Mouse (Mus musculus) gastrocnemius, adult 8-10 months (tissue): Measurements from ENCODE around the gene Tmem19. TPM values are rescaled to one million over a fixed set of nuclear protein-coding genes. Genes with fewer than 3 reads are reported as not detected.

Experiments used
- DNase-seq, 2 experiments: peaks; one replicate each; pipeline ENCODE4 v3.0.0; 2022; ENCODE audit warnings: low spot score in 2 of 2
- total RNA-seq, 4 experiments: library from RNA; stranded (reverse); gene quantifications; 2 replicates each; pipeline ENCODE4 v1.2.4; 2022

The Tmem19 gene
- total RNA-seq: 10 to 100 TPM; 12.2 to 22.6 (median 14.9) TPM

GRCm38 (mm10) chr10:115361840-115362622 is at the start of gene Tmem19:
TSS of gene Tmem19 (minus strand) at chr10:115362501.
- peak; percentile 87 to 93 for DNase-seq

GRCm38 (mm10) chr10:115406393-115406792 is 44.1 kb upstream of the Tmem19 start:
- DNase-seq: peak; percentile 6 to 13

GRCm38 (mm10) chr10:115391896-115392295 is 29.6 kb upstream of the Tmem19 start:
- no peak for DNase-seq

GRCm38 (mm10) chr10:115391076-115391475 is 28.8 kb upstream of the Tmem19 start:
- no peak for DNase-seq

GRCm38 (mm10) chr10:115387891-115388290 is 25.6 kb upstream of the Tmem19 start:
- DNase-seq: no peak

GRCm38 (mm10) chr10:115385018-115386002 is 23.0 kb upstream of the Tmem19 start:
- peak; percentile 27 to 36 for DNase-seq

GRCm38 (mm10) chr10:115384221-115385017 is 22.1 kb upstream of the Tmem19 start, which contains the start of the genes Thap2 and Zfc3h1:
TSS of gene Thap2 (minus strand) at chr10:115384443.
TSS of gene Zfc3h1 (plus strand) at chr10:115384959.
- DNase-seq: peak; percentile 96 to 97

- no peak for DNase-seq
These were observed 21.4 kb upstream of the Tmem19 start for GRCm38 (mm10) chr10:115383644-115384220.

- no peak for DNase-seq
These were observed 20.7 kb upstream of the Tmem19 start for GRCm38 (mm10) chr10:115382846-115383643.

GRCm38 (mm10) chr10:115381506-115382084 is 19.3 kb upstream of the Tmem19 start:
- no peak for DNase-seq

GRCm38 (mm10) chr10:115363151-115363550 is 850 bp upstream of the Tmem19 start:
- no peak for DNase-seq

- no peak for DNase-seq
These were observed 293 bp upstream of the Tmem19 start for GRCm38 (mm10) chr10:115362623-115362964.

GRCm38 (mm10) chr10:115359066-115359465 is 3.2 kb downstream of the Tmem19 start:
- no peak for DNase-seq

- DNase-seq: no peak
These were observed 3.9 kb downstream of the Tmem19 start for GRCm38 (mm10) chr10:115358216-115358919.

GRCm38 (mm10) chr10:115356106-115356505 is 6.2 kb downstream of the Tmem19 start:
- no peak for DNase-seq

GRCm38 (mm10) chr10:115355016-115355415 is 7.3 kb downstream of the Tmem19 start:
- DNase-seq: no peak

GRCm38 (mm10) chr10:115354553-115354952 is 7.7 kb downstream of the Tmem19 start:
- no peak for DNase-seq

GRCm38 (mm10) chr10:115350810-115351397 is 11.4 kb downstream of the Tmem19 start:
- DNase-seq: no peak

- DNase-seq: no peak
These were observed 12.8 kb downstream of the Tmem19 start for GRCm38 (mm10) chr10:115349509-115349908.
